Mouse (Mus musculus) frontal cortex, adult 2 months (tissue): ENCODE measurements around the gene Zfp853. TPM values are rescaled to one million over a fixed set of nuclear protein-coding genes. Genes with fewer than 3 reads are reported as not detected.

ENCODE experiments used
- DNase-seq, 2 experiments: peaks; one replicate each; pipeline ENCODE4 v3.0.0; 2022; ENCODE audit warnings: low spot score in 1 of 2; ENCODE audit errors: extremely low spot score in 1 of 2
- polyA plus RNA-seq: library from polyadenylated mRNA; depleted of rRNA; stranded (reverse); fragments of >200 nt; gene quantifications from 2 replicates; pipeline ENCODE4 v1.2.3, GENCODE M21; 2012; rRNA removed

Zfp853 gene
- polyA plus RNA-seq, 1 experiment: 8.8 TPM

DNA sequence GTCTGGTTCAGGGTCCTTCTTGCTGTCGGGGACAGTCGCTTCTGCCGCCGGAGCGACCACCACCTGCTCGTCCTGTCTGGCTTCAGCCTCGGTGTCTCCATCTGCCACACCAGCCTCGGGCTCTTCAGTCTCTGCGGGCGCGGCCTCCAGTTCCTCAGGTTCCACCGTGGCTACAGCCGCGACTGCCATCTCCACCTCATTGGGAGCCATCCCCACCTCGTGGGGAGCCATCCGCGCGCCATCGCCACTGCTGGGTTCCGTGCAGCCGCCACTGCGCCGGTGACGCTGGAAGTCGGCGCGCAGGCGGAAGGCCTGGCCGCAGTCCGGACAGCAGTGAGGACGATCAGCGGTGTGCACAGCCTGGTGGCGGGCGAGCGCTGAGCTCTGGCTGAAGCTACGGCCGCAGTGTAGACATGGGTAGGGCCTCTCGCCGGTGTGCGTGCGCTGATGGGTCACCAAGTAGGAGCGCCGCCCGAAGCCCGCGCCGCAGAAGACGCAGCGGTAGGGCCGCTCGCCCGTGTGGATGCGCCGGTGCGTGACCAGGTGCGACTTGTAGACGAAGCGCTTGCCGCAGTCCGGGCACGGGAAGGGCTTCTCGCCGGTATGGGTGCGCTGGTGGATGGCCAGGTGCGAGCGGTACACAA is 38.8 kb downstream of the Zfp853 start:
- DNase-seq: no peak

- DNase-seq: no peak
These were observed 39.4 kb downstream of the Zfp853 start for GRCm38 (mm10) chr5:143253881-143254486.

DNA sequence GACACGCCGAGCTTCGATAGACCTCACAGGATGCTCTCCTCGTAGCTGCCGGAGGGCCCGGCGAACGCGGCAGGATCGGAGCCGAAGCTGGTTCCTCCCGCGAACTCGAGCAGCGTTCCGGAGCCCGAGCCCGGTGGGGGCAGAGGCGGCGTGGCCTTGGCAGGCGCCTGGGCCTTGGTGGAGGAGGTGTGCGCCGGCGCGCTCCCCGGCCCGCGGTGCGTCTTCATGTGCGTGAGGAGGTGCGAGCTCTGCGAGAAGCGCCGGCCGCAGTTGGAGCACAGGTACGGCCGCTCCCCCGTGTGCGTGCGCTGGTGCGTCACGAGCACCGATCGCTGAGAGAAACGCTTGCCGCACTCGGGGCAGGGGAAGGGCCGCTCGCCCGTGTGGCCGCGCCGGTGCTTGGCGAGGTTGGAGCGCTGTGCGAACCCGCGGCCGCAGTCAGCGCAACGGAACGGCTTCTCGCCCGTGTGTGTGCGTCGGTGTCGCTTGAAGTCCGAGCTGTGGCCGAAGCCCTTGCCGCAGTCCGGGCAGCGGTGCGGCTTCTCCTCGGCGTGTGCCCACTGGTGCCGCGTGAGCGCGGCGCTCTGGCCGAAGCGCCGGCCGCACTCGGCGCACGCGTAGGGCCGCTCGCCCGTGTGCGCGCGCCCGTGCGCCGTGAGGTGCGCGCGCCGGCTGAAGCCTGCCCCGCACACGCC is 40.1 kb downstream of the Zfp853 start:
- DNase-seq: no peak

- no peak for DNase-seq
These were observed 40.6 kb downstream of the Zfp853 start for GRCm38 (mm10) chr5:143252791-143253185.

DNA sequence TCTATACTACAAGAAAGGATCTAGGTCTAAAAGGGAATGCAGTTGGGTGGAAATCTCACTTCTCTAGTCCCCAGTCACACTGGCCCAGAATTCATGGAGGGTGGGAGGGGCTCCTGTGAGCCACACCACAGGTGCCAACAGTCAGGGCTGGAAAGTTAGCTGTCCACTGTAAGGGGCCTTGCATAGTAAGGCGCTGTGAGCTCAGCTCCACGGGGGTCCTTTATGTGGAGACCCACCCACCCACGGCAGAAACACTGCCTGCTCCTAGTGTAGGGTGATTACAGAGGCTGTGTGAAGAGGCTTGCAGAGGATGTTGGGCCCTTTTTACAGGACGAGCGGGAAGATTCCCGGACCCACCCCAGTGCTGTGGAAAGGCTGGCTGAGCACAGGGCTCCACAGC is 41.4 kb downstream of the Zfp853 start:
- DNase-seq: no peak

- DNase-seq: no peak
These were observed 48.5 kb downstream of the Zfp853 start for GRCm38 (mm10) chr5:143244926-143245325.

Other genes with a start within 250 kb of the Zfp853 start
- gene Rnf216, start 180.6 kb downstream of the Zfp853 start, polyA plus RNA-seq: 29.7 and 33.4 TPM in 2 replicates
- gene Olfr718-ps1, start 146.0 kb downstream of the Zfp853 start, polyA plus RNA-seq: 0.08 TPM in 1 of 2 replicates, not detected in the other
- gene Rbak, start 112.8 kb downstream of the Zfp853 start, polyA plus RNA-seq: 10.9 and 13.3 TPM in 2 replicates
- not detected in 2 replicates for gene Spdye4b, start 112.6 kb downstream of the Zfp853 start, polyA plus RNA-seq
- gene Spdye4a, start 66.7 kb downstream of the Zfp853 start, polyA plus RNA-seq: not detected in 2 replicates
- gene Zfp12, start 58.5 kb downstream of the Zfp853 start, polyA plus RNA-seq: 20.2 and 22.5 TPM in 2 replicates
- 14.9 and 15.7 TPM in 2 replicates for gene Zfp316, start 23.6 kb downstream of the Zfp853 start, polyA plus RNA-seq
- 16.9 and 17.0 TPM in 2 replicates for gene E130309D02Rik, start 21.7 kb upstream of the Zfp853 start, polyA plus RNA-seq
- 68.2 and 75.4 TPM in 2 replicates for gene Zdhhc4, start 35.6 kb upstream of the Zfp853 start, polyA plus RNA-seq
- gene Grid2ip, start 63.7 kb upstream of the Zfp853 start, polyA plus RNA-seq: 6.2 and 7.5 TPM in 2 replicates
- gene Kdelr2, start 110.2 kb upstream of the Zfp853 start, polyA plus RNA-seq: 28.1 and 30.1 TPM in 2 replicates
- gene Daglb, start 171.0 kb upstream of the Zfp853 start, polyA plus RNA-seq: 24.8 and 25.0 TPM in 2 replicates
- gene Rac1, start 234.4 kb upstream of the Zfp853 start, polyA plus RNA-seq: 490 and 503 TPM in 2 replicates